Mouse (Mus musculus) heart, embryonic 12.5 days (tissue): ENCODE results near the gene Vmn2r56. TPM values are rescaled to one million over a fixed set of nuclear protein-coding genes. Genes with fewer than 3 reads are reported as not detected.

Source experiments
- polyA plus RNA-seq: library from polyadenylated mRNA; unstranded; fragments of >200 nt; fragmentation: Nextera tagmentation; extraction: Ambion mirVana; gene quantifications from 2 replicates; pipeline ENCODE4 v1.2.1, GENCODE M21; 2016

Vmn2r56 gene
- polyA plus RNA-seq, 1 experiment from 2014 or later = not detected

Other genes starting within 250 kb of the Vmn2r56 start
- not detected in 2 replicates for gene 2900092C05Rik, start 222.5 kb downstream of the Vmn2r56 start, polyA plus RNA-seq
- gene Vmn2r53, start 126.2 kb downstream of the Vmn2r56 start, polyA plus RNA-seq = 0.03 TPM in 1 of 2 replicates, not detected in the other
- gene Vmn2r54, start 94.7 kb downstream of the Vmn2r56 start, polyA plus RNA-seq = not detected in 2 replicates
- gene Vmn2r55, start 50.0 kb downstream of the Vmn2r56 start, polyA plus RNA-seq = not detected in 2 replicates
- gene Zscan18, start 68.6 kb upstream of the Vmn2r56 start, polyA plus RNA-seq = 10.4 and 12.0 TPM in 2 replicates
- 11.9 and 12.2 TPM in 2 replicates for gene Zfp329, start 83.9 kb upstream of the Vmn2r56 start, polyA plus RNA-seq
- 22.9 and 23.1 TPM in 2 replicates for gene Zfp110, start 99.8 kb upstream of the Vmn2r56 start, polyA plus RNA-seq
- gene Zfp128, start 146.2 kb upstream of the Vmn2r56 start, polyA plus RNA-seq = 3.0 and 3.2 TPM in 2 replicates
- 10.9 and 11.3 TPM in 2 replicates for gene Zscan22, start 162.8 kb upstream of the Vmn2r56 start, polyA plus RNA-seq
- 456 and 474 TPM in 2 replicates for gene Rps5, start 187.3 kb upstream of the Vmn2r56 start, polyA plus RNA-seq
- 0.95 and 1.1 TPM in 2 replicates for gene Rnf225, start 192.4 kb upstream of the Vmn2r56 start, polyA plus RNA-seq
- gene Zfp324, start 230.8 kb upstream of the Vmn2r56 start, polyA plus RNA-seq = 7.8 and 8.0 TPM in 2 replicates
- gene Zfp446, start 242.8 kb upstream of the Vmn2r56 start, polyA plus RNA-seq = 6.4 and 7.2 TPM in 2 replicates